Mouse (Mus musculus) stomach, adult 2 months (tissue): ENCODE measurements around the gene Fam136a. TPM values are rescaled to one million over a fixed set of nuclear protein-coding genes. Genes with fewer than 3 reads are reported as not detected.

Experiments
- polyA plus RNA-seq: library from polyadenylated mRNA; depleted of rRNA; stranded (reverse); fragments of >200 nt; gene quantifications from 2 replicates; pipeline ENCODE4 v1.2.3, GENCODE M21; 2012; rRNA removed

Gene Fam136a
- 6.9 and 7.5 TPM in 2 replicates for polyA plus RNA-seq

GRCm38 (mm10) chr6:86365371-86366124, at the start of gene Fam136a:
Gene Fam136a (plus strand): TSS chr6:86365646.

DNA sequence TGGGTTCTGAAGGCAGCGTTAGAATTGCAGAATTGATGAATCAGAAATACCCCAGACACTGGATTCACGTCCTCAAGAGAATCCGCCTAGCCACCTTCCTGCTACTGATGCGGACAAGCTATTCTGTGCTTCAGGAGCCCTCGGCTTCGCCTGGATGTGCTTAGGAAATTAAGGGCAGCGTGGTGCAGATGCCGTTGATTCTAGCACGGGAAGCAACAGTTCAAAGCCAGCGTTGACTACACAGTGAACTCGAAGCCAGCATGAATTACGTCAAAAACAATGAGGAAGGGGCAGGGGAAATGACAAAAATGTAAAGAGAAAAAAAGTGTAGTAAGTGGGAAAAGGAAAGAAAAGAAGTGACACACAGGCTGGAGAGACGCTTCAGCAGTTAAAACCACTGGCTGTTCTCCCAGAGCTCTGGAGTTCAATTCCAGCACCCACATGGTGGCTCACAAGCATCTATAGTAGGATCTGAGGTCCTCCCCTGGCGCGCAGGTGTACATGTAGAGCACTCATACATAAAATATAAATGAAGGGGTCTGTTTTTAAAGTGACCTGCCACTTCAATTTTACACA, 5.4 kb downstream of the Fam136a start, which contains the start of gene Snrpg:
Snrpg (plus strand) TSS at position 541 of the 576 bp plus-strand sequence.

GRCm38 (mm10) chr6:86396581-86397256, 31.3 kb downstream of the Fam136a start, which contains the start of gene Pcyox1:
Gene Pcyox1 (minus strand): TSS chr6:86397154.

DNA sequence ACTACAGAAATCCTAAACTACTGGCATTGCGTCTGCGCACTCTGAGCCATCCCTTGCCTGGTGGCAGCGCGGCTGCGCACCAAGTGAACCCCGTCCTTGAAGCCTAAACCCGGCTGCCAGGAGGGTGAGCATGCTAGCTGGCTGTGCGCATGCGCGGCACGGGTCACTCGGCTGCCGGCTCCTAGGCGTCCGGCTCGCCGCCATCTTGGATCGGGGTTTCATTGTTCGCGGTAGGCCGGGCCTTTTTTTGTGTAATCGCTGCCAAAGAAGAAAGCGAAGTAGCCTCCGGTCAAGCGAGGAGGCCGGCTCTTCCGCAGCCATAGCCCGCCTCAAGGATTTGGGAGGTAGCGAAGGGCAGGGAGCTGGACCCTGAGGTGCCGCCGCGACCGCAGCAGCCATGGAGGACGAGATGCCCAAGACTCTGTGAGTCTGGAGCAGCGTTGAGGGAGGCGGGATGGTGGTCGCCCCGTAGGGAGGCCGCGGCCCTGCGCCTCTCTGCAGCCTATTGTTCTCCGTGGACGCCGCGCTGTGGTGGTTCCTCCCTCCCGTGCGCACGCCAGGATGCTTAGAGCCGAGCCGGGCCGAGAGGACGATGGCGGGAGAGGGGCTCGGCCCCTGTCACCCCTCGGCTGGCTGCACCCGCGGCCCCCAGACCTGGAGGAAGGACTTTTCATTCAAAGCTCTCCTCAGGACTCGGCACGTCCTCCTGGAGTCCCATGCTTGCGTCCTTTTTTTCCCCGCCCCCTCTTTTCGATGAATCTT, 38.8 kb downstream of the Fam136a start, which contains the start of gene Tia1:
Tia1 (plus strand) TSS at position 120 of the 762 bp plus-strand sequence.

Other genes with a start within 250 kb of the Fam136a start
- 14.0 and 17.2 TPM in 2 replicates for gene Tgfa, start 170.4 kb upstream of the Fam136a start, polyA plus RNA-seq
- gene Snrpg, start 5.7 kb downstream of the Fam136a start, polyA plus RNA-seq: 6.6 and 9.0 TPM in 2 replicates
- 14.1 and 16.2 TPM in 2 replicates for gene Pcyox1, start 31.5 kb downstream of the Fam136a start, polyA plus RNA-seq
- 3.7 and 3.8 TPM in 2 replicates for gene Tia1, start 38.6 kb downstream of the Fam136a start, polyA plus RNA-seq
- gene Gm44790, start 61.0 kb downstream of the Fam136a start, polyA plus RNA-seq: 1.5 and 3.6 TPM in 2 replicates
- 1.8 and 2.6 TPM in 2 replicates for gene C87436, start 72.7 kb downstream of the Fam136a start, polyA plus RNA-seq
- gene Pcbp1, start 160.7 kb downstream of the Fam136a start, polyA plus RNA-seq: 149 and 169 TPM in 2 replicates